Mouse (Mus musculus): ENCODE data around the gene Selenop.
"Not testable (repeated sequence)": the region's sequence is repeated elsewhere in the genome, so short reads cannot be mapped to it uniquely, and the experiment has no call there.

The Selenop gene

GRCm38 (mm10) chr15:3268247-3268646 is at the start of gene Selenop:
Gene Selenop (plus strand): TSS chr15:3268547.
- no peak for DNase-seq

GRCm38 (mm10) chr15:3218668-3219067 is 49.7 kb upstream of the Selenop start:
- not testable (repeated sequence) for DNase-seq

- DNase-seq, result no peak
Measured at GRCm38 (mm10) chr15:3222803-3223437, 45.4 kb upstream of the Selenop start.

- no peak for DNase-seq
Measured at GRCm38 (mm10) chr15:3226573-3226972, 41.8 kb upstream of the Selenop start.

GRCm38 (mm10) chr15:3228185-3228584 is 40.2 kb upstream of the Selenop start:
- no peak for DNase-seq

GRCm38 (mm10) chr15:3228990-3229389 is 39.4 kb upstream of the Selenop start:
- no peak for DNase-seq

GRCm38 (mm10) chr15:3231004-3231403 is 37.3 kb upstream of the Selenop start:
- DNase-seq, result no peak

- peak; percentile 17 for DNase-seq
Measured at GRCm38 (mm10) chr15:3232168-3232835, 36.0 kb upstream of the Selenop start.

- DNase-seq, result peak; percentile 18
Measured at GRCm38 (mm10) chr15:3233837-3234551, 34.4 kb upstream of the Selenop start.

- DNase-seq, result no peak
Measured at GRCm38 (mm10) chr15:3236338-3236737, 32.0 kb upstream of the Selenop start.

- peak; percentile 59 for DNase-seq
Measured at GRCm38 (mm10) chr15:3237963-3238362, 30.4 kb upstream of the Selenop start.

GRCm38 (mm10) chr15:3245036-3245435 is 23.3 kb upstream of the Selenop start:
- not testable (repeated sequence) for DNase-seq

- no peak for DNase-seq
Measured at GRCm38 (mm10) chr15:3250620-3251019, 17.7 kb upstream of the Selenop start.

GRCm38 (mm10) chr15:3251031-3251717 is 17.2 kb upstream of the Selenop start:
- DNase-seq, result no peak

GRCm38 (mm10) chr15:3251718-3252067 is 16.7 kb upstream of the Selenop start:
- DNase-seq, result no peak

GRCm38 (mm10) chr15:3259025-3259424 is 9.3 kb upstream of the Selenop start:
- DNase-seq, result no peak

- DNase-seq, result no peak
Measured at GRCm38 (mm10) chr15:3260309-3260708, 8.0 kb upstream of the Selenop start.

- no peak for DNase-seq
Measured at GRCm38 (mm10) chr15:3262883-3263282, 5.5 kb upstream of the Selenop start.

GRCm38 (mm10) chr15:3264293-3264692 is 4.1 kb upstream of the Selenop start:
- no peak for DNase-seq

GRCm38 (mm10) chr15:3264828-3265227 is 3.5 kb upstream of the Selenop start:
- DNase-seq, result no peak

GRCm38 (mm10) chr15:3269496-3269895 is 1.1 kb downstream of the Selenop start:
- DNase-seq, result no peak

- DNase-seq, result no peak
Measured at GRCm38 (mm10) chr15:3269996-3270645, 1.8 kb downstream of the Selenop start.

GRCm38 (mm10) chr15:3270646-3271077 is 2.3 kb downstream of the Selenop start:
- DNase-seq, result peak; percentile 66

Data from layer of hippocampus, adult 9-11 months (tissue).